Mouse (Mus musculus): Measurements from ENCODE around the gene Bdh2.

DNA sequence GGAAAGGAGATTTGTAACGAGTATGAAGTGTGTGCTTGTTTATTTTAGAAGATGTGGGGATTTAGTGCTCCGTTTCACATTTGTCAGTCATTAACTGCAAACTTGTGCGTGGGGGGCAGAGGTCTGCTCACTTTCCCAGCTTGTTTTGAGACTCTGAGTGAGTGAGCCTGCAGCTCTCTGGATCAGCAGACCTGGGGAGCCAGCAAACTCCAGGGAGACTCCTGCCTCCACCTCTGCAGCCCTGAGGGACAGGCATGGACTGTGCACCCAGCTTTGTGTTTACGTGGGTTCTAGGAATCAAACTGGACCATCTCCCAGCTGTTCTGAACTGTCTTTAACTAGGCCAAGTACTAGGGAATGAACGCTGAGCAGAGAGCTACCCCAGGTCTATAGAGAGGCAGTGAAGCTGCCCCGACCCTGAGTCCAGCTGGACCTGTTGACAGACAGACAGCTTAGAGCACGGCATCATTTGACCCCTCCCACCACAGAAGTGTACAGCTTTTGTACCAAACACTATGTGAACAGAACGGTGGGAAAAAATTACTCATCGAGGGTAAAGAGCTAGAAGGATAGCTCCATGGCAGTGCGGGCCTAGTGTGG is 11.5 kb upstream of the Bdh2 start:
- TF ChIP-seq POLR2A (IDR thresholded peaks at IDR 0.05; ENCODE audit: low read depth, low read length), result no peak
- no peak for TF ChIP-seq CTCF (IDR thresholded peaks at IDR 0.05; ENCODE audit: borderline replicate concordance, insufficient read depth, low read length)
